Mouse (Mus musculus) layer of hippocampus, adult 9-10 months (tissue): Measurements from ENCODE around the gene Efnb2.

ENCODE experiments used
- DNase-seq: peaks from one replicate; pipeline ENCODE4 v3.0.0; 2022; ENCODE audit warnings: low spot score

Gene Efnb2

DNA sequence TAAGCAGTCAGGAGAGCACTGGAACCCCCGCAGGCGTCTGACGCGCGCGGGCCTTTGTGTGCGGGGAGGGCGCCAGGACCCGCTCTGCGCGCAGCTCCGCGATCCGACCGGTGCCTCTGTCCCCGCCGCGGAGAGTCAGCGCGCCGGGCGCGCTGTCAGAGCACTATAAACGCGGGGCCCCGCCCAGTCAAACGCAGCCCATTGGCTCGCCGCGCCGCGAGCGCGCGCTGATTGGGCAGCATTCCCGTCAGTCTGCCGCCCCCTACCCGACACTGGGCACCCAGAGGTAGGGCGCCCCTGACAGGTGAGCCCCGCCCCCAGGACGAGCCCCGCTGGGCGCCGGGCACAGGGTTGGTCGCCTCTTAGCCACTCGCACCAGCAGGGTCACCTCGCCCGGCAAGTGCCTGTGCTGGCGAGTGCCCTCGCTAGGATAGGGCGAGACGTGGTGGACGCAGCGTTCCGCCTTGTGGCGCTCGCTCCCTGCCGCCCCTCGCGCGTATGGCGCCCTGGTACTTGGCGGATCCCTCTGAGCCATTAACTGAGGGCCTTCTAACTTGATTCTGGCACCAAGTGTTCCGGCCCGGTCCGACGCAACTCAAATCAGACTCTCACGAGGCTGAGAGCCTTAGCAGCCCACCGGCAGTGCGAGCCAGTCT lies at the start of gene Efnb2:
Gene Efnb2, minus strand, starts transcription at position 140 of the 656 bp plus-strand sequence.
- DNase-seq = peak; percentile 93

DNA sequence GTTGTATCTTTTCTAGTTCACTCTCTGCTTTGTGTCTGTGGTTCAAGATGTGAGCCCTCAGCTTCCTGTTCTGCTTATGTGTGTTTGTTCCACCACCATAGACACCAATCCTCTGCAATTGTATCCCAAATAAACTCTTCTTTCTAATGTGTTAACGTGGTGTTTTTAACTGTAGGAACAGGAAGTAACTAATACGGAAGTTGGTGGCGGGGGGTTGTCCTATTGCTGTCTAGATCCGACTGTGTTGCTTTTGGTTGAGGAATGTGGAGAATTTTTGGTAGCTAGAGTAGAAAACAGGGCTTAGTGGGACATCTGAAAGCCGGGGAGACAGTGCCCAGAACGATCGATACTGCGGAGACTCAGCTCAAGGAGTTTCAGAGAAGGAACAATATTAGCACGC lies 43.8 kb upstream of the Efnb2 start:
- DNase-seq = no peak

DNA sequence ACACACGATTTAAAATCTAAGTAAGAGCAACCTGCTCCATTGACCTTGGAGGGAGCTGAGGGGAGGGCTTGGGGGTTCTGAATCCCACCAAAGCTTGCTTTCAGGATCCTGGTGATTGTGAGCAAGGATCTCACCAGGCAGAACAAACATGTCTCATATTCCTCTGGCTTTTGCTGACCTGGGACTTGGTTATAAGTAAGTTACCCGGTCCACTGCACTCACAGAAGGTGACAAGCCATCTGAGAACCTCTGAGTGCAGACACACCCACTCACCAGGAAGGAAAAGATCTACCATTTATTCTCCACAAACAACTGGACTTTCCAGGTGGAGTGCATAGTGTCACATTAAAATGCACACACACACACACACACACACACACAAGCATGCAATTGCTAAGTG lies 42.6 kb upstream of the Efnb2 start:
- DNase-seq = no peak

DNA sequence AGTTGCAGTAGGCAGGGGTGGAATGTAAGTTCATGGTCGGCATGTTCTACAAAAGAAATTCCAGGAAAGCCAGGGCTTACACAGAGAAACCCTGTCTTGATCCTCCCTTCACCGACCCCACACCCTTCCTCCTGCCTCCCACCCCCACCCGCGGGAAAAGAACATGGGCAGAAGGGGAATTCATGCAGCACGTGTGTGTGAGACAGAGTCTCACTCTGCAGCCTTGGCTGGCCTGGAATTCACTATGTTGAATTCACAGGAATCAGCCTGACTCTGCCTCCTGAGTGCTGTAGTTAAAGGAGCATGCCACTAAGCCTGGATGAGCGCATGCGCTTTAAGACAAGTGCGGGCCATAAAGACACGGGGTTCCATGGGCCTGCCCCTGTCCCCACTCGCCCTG lies 39.8 kb upstream of the Efnb2 start:
- DNase-seq = no peak

DNA sequence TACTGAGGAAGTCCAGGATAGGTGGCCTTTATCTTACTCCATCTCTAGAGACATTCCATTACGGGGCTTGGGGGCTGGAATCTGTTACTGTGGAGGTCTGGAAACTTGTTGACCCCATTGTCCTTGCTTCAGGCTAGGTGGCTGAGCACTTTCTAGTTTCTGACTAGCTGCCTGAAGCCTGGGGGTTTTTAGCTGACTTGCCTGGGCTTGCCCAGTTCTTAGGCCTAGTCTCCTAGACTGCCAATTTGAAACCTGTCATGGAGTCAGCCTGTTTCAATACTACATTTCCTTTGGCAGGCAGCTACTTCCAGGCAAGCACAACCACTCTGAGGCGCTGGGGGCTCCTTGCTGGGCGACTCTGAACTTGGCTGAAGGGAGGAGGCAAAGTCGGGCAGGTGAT lies 39.2 kb upstream of the Efnb2 start:
- DNase-seq = no peak

DNA sequence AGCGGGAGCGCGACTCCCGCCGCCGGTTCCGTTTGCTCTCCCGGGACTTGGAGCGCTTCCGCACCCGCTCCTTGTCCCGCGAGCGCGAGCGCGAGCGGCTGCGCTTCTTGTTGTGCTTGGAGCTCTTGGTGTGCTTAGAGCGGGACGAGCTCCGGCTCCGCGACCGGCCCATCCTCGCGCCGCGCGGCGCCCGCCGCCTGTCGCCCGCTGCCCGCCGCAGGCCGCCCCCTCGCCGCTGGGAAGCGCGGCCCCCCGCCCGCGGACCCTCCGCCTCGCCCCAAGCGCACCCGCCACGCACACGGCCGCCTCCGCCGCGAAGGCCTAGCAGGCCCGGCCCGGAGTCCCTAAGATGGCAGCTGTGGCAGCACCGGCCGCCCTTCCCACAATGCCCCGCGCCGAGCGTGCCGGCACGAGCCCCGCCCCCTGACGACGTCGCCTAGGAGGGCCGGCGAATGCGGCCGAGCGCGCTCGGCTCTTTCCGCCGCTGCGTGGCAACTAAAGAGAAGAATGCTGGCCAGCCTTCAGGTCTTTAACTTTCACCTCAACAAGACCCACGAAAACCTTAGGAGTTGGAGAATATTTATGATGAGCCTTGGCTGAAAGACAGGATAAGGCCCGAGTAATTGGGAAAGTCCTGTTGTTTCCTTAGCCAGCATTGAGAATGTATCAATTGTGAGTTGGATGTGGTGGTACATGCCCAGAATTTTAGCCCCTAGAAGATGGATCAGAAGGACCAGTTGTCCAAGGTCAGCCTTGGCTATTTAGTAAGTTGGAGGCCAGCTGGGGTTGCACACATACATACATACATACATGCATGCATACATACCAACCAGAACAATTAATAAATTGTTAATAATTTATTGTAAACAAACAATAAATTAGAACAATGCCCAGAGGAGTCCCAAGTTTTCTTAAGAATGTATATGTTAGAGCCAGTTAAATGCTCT lies 29.4 kb upstream of the Efnb2 start, which contains the start of gene Arglu1:
Gene Arglu1, minus strand, starts transcription at position 376 of the 947 bp plus-strand sequence.
- DNase-seq = peak; percentile 82

DNA sequence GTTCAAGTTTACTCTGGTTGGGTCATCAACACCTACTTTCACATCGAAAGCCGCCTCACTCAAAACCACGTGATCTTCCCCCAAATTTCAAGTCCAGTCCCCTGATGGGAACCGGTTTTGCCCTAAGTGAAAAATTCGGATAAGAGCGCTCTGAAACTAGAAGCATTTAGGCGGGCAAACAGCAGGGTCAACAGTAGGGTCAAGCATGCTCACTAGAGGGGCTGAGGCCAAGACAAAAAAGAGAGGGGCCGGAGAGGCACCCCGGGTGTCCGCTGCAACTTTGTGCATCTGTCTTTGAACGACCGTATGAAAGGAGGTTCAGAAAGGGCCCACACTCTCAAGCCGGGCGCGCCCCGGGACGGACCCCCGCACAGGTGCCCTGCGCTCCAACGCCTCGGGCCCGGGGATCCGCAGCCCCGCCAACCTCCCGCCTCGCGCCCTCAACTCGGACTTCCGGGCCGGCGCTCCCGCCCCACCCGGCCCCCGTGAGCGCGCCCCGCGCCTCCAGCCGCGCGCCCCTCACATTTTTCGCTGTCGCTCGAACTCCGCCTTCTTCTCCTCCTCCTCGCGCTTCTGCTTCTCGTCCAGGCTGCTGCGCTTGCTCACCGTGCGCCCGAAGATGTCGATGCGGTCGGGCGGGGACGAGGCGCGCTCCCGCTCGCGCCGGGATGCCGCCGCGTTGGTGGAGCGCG lies 28.6 kb upstream of the Efnb2 start:
- DNase-seq = peak; percentile 12

DNA sequence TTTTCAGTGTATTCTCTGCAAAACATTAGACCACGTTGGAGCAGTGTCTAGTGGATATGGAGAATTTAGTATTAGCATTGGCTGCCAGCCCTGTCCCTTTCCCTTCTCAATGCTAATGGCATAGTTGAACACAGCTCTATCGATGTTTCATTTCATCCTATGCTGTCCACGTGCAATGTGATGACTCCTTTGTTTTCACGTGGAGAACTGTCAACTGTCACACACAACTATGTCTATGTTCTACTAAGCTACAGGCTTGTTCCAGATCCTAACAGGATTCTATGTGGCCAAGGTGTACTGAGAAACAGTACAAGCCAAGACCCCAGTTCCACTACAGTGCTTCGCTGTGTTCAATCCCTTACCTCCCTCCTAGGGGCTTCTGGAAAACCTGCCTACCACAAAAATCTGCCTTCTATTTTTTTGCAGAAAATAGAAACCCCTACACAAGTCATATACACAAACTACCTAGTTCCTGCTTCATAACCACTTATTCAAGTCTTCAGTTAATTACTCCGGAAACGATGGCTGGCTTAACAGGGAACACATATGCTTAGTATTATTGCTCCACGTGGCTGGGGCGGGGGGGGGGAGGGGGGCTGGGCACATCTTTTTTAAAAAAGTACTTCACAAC lies 27.9 kb upstream of the Efnb2 start:
- DNase-seq = no peak

DNA sequence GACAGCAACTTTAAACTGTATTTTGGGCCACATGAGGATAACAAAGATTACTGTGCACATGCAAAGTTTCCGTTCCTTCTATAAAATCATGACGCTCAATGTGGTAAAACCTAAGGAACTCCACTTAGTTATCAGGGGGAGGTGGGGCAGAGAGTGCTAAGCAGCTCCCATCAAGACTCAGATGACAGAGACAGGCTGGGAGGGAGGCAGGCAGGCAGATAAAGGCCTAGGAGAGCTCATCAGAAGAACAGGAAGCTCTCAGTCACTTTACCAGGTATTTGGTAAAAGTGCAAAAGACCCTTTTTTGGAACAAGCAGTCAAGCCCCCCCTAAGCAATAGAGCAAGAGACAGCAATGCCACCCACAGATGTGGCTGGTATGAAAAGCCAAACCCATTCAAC lies 24.5 kb upstream of the Efnb2 start:
- no peak for DNase-seq

DNA sequence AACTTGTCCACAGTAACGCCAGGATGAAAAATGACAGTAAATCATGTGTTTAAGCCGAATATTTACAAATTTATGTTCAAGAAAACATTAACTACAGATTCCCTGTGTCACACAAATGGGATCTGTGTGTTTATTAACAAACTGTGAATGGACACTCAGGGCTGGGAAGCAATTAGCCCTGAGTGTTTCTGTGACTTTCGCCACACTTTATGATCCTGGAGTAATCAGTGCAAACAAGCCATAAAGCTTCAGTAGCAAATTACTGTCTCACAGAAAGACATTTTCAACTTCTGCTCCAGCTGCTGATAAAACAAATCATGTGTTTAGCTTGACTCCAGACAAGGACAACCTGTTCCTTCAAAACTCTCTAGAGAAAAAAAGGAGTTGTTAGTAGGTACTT lies 21.7 kb upstream of the Efnb2 start:
- DNase-seq = no peak

DNA sequence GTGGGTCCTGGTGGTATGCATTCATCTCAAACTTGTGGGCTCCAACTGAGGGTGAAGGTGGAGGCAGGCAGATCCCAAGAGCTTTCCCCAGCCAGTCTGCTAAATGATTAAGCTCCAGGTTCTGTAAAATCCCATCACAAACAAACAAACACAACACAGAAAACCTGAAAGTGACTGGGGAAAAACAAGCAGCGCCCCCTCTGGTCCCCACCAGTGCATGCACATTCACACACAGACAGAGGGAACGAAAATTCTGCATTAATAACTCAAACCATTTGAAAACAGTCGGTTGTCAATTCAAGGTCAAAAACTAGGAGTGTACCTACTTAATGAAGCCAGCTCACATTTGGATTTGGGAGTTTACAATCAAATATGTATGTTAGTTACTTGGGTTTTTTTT lies 17.2 kb upstream of the Efnb2 start:
- DNase-seq = no peak

DNA sequence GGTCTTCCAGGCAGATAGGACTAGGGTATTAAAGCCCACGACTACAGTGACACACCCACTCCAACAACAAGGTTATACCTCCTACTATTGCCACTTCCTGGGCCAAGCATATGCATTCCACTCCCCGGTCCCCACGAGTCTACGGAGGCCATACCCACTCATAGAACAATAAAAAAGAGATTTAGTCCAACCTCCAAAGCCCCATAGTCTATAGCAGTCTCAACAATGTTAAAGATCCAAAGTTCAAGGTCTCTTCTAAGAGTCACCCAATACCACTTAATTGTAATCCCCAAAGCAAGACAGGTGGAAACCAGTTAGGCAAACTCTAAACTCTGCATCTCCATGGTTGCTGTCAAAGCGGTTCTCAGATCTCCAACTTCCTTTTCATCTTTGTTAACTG lies 13.8 kb upstream of the Efnb2 start:
- no peak for DNase-seq

DNA sequence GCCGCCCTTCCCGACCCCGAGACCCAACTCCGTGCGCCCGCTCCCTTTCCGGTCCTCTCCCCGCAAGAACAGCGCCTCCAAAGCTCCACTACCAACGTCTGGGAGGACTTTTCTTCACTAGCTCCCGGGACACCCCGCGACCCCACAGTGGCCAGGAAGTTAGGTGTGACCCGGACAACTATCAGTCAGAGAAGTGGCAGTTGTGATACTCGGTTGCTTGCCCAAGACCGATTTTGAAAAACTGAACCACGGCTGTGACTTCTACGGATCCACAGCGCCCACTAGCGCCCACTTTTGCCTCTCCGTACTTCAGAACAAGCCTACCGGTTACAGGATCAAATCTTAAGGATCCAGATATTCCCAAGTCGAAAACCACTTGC lies 707 bp upstream of the Efnb2 start:
- peak; percentile 89 for DNase-seq

DNA sequence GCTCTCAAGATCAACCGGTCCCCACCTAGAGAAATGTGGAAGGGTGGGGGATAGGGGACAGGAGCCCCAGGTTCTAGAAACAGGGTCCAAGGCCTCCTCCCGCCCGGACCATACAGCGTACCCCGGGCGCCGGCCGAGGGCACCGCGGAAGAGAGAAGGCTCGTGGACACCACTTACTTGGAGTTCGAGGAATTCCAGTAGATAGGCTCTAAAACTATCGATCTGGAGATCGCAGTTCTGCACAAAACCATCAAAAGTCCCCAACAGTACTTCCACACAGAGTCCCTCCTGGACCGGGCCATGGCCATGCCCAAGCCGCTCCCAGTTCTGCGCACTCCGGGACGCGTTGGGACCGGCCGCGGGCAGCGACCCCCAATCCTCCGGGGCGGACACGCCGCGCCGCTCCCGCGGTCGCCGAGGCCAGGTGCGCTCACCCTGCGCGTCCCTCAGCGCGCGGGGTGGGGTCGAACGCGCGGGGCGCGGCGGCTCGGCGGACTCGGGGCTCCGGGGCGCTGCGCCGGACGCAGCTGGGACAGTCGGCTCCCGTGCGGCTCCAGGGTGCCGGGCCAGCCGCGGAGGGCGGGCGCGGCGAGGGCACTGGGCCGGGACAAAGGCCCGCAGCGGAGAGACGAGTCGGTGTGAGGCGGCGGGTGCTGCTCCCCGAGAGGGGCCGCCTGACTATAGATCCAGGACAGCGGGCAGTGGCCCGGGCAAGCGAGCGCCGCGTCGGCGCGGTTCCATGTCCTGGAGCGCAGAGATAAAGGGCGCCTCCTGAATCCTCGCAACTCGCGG lies 539 bp downstream of the Efnb2 start:
- no peak for DNase-seq

DNA sequence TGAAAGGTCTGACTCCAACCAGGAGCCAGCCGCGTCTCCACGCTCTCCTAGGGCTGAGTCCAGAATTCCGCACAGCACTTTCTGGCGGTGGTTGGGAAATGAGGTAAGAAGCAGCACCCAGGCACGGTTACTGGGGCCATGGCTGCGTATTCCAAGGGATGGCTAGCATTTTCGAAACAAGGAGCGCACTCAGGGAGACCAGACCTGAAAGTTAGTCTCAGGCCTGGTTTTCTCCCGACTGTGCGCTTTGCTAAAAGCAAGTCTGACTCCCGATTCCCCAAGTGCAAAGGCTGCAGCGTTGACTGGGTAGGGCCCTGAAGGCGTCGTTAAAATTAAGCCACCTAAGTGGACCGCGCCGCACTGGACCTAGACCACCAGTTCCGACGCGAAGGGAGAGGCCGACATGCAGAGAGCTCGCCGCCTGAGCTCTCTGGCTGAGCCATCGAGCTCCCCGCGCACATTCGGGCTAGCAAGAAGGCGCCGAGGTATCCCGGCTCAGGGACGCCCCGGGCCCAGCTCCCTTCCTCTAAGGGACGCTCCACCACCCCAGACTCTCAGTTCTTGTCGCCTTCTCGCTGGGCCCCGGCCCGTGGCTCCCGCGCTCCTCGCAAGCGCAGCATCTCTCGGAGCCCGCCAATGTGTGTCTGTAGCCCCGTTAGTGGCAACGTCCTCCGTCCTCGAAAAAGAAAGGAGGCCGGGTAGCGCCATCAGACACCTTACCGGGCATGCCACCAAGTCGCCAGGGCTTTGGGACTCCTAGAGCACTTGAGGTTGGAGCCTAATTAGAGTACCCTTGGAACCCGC lies 1.3 kb downstream of the Efnb2 start:
- no peak for DNase-seq

DNA sequence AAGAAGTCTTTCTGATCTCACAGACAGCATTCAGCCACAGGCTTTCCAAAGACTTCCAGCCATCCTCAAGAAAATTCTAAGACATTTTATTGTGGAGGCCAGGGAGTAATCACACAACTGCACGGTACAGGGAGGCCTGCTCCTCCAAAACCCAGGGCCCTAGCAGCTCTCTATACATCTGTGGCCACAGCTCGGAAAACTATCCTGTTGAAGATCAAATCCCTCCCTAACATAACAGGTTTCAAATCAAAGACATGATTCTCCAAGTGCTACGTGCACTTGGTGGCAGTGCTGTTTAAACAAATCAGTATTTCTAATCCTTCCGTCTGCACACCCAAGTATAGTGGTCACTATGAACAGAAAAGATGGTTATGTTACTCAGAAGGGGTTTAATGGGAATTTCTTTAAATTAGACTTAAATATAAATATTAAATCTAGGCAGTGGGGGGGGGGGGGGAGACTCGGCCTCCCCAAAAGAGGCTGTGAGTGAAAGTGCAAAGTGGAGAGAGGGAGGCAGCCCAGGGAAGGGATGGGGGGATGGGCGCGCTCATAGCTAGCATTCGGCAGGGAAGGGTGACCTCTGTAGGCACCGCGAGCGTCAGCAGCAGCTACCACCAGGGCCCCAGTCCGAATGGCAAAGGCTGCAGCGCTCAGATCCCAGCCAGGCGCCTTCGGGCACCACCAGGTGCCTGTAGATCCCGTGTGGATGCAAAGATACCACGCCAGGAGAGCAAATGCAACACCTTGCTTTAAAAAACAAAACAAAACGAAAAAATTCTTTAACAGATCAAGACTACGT lies 2.4 kb downstream of the Efnb2 start:
- no peak for DNase-seq

DNA sequence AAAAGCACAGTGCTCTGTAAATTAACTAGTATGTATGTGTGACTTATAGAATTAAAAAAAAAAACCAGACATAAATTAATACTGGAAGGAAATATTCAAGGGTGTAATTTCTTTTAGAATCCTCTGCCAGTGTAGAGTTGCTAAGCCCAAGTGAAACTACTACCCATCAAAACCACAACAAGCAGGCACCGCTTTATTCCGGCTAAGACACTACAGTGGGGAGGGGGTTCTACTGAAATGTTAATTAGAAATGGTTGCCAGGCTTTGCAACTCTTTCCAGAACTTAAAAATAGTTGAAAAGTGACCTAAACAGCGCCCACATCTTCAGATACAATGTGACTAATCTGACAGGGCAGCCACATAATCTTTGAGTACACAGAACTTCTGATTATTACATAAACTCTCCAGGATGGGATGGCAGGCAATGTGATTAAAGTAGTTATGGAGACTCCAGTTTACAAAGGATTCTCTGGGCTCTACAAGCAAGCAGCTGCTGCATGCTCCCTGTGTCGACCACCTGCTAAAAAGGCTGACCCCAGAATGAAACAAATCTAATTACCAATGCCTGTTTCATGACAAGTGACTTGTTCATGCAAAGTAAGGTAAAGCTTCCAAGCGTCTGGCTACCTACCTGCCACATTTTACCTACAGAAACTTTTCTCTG lies 3.2 kb downstream of the Efnb2 start:
- DNase-seq = no peak

DNA sequence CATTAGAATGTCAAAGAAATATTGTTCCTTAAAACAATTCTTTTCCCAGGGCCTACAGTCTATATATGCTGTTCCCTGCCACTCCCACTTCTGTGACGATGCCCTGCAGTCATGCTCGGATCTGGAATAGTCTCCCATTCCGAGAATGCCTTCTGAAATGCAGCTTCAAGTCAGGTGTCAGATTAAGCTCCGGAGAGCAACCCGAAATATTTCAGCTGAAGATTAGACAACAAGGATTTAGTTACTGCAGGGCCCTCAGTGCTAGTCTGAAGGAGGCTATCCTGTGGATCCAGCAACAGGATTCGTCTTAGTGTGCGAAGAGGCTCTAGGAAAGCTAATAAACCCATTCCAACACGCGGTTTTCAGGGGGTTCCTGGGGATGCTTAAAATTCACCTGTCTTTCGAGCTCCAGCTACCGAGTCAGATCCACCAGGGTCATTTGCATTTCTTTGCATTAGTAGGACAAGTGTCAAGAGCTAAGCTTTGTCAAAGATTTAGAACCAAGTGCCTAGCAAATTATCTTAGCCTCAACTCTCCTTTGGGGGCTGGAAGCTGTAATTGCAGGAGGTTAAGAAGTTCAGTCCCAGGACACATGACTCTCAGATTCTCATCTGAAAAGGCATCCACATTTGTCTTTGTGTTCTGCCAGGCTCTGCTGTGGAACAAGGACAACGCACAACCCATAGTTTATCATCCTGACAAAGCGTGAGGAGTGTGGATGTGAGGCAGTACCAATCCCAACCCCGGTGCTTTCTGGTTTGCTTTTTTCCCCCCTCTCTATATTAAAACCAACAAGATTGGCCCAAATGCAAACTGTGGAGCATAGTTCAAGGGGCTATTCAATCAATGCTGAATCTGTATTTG lies 4.2 kb downstream of the Efnb2 start:
- no peak for DNase-seq
